Mouse (Mus musculus) ES-Bruce4 (cell line): ENCODE data around the gene Kcnj10.

ENCODE experiments used
- CTCF ChIP-seq: IDR thresholded peaks from one replicate; pipeline ENCODE4 v1.8.1; 2011; ENCODE audit warnings: low read depth, low read length
- EP300 ChIP-seq: IDR thresholded peaks from 2 replicates; pipeline ENCODE4 v1.6.1; 2011; ENCODE audit warnings: low read depth, low read length; ENCODE audit not compliant: insufficient read depth

DNA sequence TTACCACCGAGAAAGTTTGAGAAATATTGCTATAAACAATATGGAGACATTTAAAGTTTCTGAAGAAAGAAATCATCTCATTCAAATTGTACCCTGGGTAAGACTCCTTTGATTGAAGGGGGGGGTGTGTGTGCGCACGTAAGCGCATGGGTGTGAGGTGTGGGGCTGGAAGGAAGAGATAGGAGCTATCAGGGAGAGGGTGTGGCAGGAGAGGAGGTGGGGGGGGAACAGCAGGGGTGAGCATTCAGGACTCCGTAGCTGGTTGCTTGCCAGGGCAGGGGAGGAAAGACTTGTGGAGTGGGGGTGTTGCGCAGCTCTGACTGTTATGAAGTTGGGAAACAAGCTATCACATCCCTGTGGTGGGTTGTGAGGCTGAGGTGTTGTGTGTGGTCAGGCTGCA, 36.6 kb upstream of the Kcnj10 start:
- TF ChIP-seq CTCF, result no peak
- no peak for TF ChIP-seq EP300
